11 mouse cellular contexts compared by ENCODE assay signal in the genomic region with DNA sequence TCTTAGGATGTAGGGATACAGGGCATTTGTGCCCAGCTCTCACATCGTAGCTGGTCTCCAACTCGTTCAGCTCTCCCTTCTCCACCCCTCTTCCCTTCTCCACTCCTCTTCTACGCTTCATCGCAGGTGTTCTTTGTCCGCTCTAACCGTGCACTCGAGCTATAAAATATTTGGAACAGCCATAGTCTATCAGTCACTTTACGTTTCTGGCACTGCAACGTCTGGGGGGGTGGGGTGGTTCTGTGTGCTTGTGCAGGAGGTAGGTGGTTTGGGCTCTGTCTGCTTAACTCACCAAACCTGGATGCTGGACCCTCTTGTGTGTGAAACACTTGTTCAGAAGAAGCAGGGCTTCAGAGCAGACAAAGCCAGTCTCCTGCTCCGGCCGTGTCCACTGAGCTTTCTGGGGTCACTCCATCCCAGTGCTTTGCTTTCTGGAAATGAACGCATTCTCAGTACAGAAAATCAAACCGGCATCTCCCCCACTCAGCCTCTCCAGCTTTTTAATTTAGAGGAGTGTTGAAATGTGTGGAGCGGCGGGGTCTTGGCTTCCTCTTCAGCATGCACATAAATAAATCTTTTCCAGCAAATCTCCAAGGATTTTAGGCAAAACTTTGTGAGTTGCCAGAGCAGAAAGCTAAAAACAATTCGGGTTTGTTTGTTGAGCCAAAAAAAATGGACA.
DNase-seq lines count a peak whose midpoint lies in the region; ATAC-seq lines count a peak whose summit lies in the region.
"Had no signal": no experiment of that assay in that cellular context is flagged by ENCODE, and none has a peak within 500 bp of the region (broad histone marks: within the 10 kb centered on the region; RNA-seq: fewer than 3 reads in every experiment).

No protein-coding gene starts in this region.

- peak overlapping the region; percentile 46; the same call in 1 of the 2 replicates for H3K27ac ChIP-seq in embryonic facial prominence, embryonic 12.5 days
- H3K27ac ChIP-seq in embryonic facial prominence, embryonic 10.5 days (replicated peaks): no peak overlapping the region
- H3K27ac ChIP-seq in kidney, embryonic 14.5 days (ENCODE audit: low read depth, low read length): no peak overlapping the region
- peak overlapping the region; percentile 71; the same call in 1 of the 2 replicates for H3K27ac ChIP-seq in stomach, embryonic 15.5 days
- H3K27ac ChIP-seq: liver, embryonic 13.5 days had no signal

- no peak for DNase-seq in embryonic facial prominence, embryonic 10.5 days (ENCODE audit: low spot score)
- DNase-seq in ovary, postnatal 14 days (ENCODE audit: low spot score): peak; percentile 17
- DNase-seq in ovary, postnatal 10 days (ENCODE audit: low spot score): no peak
- DNase-seq in adrenal gland, adult 2 months: no peak
- DNase-seq in B cell, adult 2 months: no peak
- DNase-seq: cerebellum, adult 9-10 months; liver, embryonic 13.5 days; midbrain, embryonic 14.5 days had no signal

- WGBS in embryonic facial prominence, embryonic 12.5 days: 74% methylated on average over 16 of the region's 16 CpGs
- WGBS in embryonic facial prominence, embryonic 10.5 days: 86% methylated on average over 16 of the region's 16 CpGs
- WGBS in kidney, embryonic 14.5 days: 33% methylated on average over 16 of the region's 16 CpGs
- 41% methylated on average over 16 of the region's 16 CpGs for WGBS in stomach, embryonic 15.5 days

- peaks cover 3% of the 10 kb centered on the region; the same call in 1 of the 2 replicates for H3K4me1 ChIP-seq in embryonic facial prominence, embryonic 12.5 days
- H3K4me1 ChIP-seq in embryonic facial prominence, embryonic 10.5 days: peaks cover 6% of the 10 kb centered on the region
- 0 out of 2 replicates have a peak, but pooled peaks cover 4% of the 10 kb centered on the region for H3K4me1 ChIP-seq in kidney, embryonic 14.5 days (ENCODE audit: control insufficient read depth, insufficient read depth, low read length)
- H3K4me1 ChIP-seq in stomach, embryonic 15.5 days: no peaks in the 10 kb centered on the region
- H3K4me1 ChIP-seq: liver, embryonic 13.5 days had no signal

- H3K9ac ChIP-seq in embryonic facial prominence, embryonic 12.5 days: no peak overlapping the region
- H3K9ac ChIP-seq in kidney, embryonic 14.5 days (ENCODE audit: low read depth, low read length): no peak overlapping the region
- no peak overlapping the region for H3K9ac ChIP-seq in stomach, embryonic 15.5 days
- H3K9ac ChIP-seq: liver, embryonic 13.5 days had no signal

- no peaks in the 10 kb centered on the region for H3K27me3 ChIP-seq in embryonic facial prominence, embryonic 12.5 days
- no peaks in the 10 kb centered on the region for H3K27me3 ChIP-seq in embryonic facial prominence, embryonic 10.5 days (replicated peaks; ENCODE audit: low read depth, poor library complexity, severe bottlenecking)
- H3K27me3 ChIP-seq in kidney, embryonic 14.5 days (ENCODE audit: control insufficient read depth, insufficient read depth, low read length): no peaks in the 10 kb centered on the region
- no peaks in the 10 kb centered on the region for H3K27me3 ChIP-seq in stomach, embryonic 15.5 days (replicated peaks)
- H3K27me3 ChIP-seq: liver, embryonic 13.5 days had no signal

- H3K9me3 ChIP-seq in embryonic facial prominence, embryonic 12.5 days: no peaks in the 10 kb centered on the region
- H3K9me3 ChIP-seq in embryonic facial prominence, embryonic 10.5 days: no peaks in the 10 kb centered on the region
- no peaks in the 10 kb centered on the region for H3K9me3 ChIP-seq in kidney, embryonic 14.5 days (ENCODE audit: control insufficient read depth, low read length)
- H3K9me3 ChIP-seq in stomach, embryonic 15.5 days: no peaks in the 10 kb centered on the region
- H3K9me3 ChIP-seq: liver, embryonic 13.5 days had no signal

- H3K4me2 ChIP-seq in embryonic facial prominence, embryonic 12.5 days (replicated peaks): no peak overlapping the region
- H3K4me2 ChIP-seq in kidney, embryonic 14.5 days (replicated peaks; ENCODE audit: low read depth, low read length): no peak overlapping the region
- H3K4me2 ChIP-seq in stomach, embryonic 15.5 days: no peak overlapping the region
- H3K4me2 ChIP-seq: liver, embryonic 13.5 days had no signal

- ATAC-seq in embryonic facial prominence, embryonic 12.5 days (ENCODE audit: insufficient number of reproducible peaks, insufficient read depth, low FRiP score, low TSS enrichment): no peak
- ATAC-seq in kidney, embryonic 14.5 days (ENCODE audit: low FRiP score, low TSS enrichment): peak; percentile 68
- ATAC-seq in stomach, embryonic 15.5 days (ENCODE audit: insufficient read depth, low FRiP score, low read depth): peak; percentile 63

- H3K4me3 ChIP-seq in embryonic facial prominence, embryonic 12.5 days: no peak overlapping the region
- H3K4me3 ChIP-seq in embryonic facial prominence, embryonic 10.5 days: no peak overlapping the region
- H3K4me3 ChIP-seq in kidney, embryonic 14.5 days (ENCODE audit: low read length): no peak overlapping the region
- H3K4me3 ChIP-seq in stomach, embryonic 15.5 days (replicated peaks): no peak overlapping the region
- H3K4me3 ChIP-seq: liver, embryonic 13.5 days had no signal

- H3K36me3 ChIP-seq in embryonic facial prominence, embryonic 12.5 days: no peaks in the 10 kb centered on the region
- H3K36me3 ChIP-seq in embryonic facial prominence, embryonic 10.5 days (replicated peaks): no peaks in the 10 kb centered on the region
- H3K36me3 ChIP-seq in kidney, embryonic 14.5 days (ENCODE audit: control insufficient read depth, insufficient read depth, low read length): no peaks in the 10 kb centered on the region
- no peaks in the 10 kb centered on the region for H3K36me3 ChIP-seq in stomach, embryonic 15.5 days
- H3K36me3 ChIP-seq: liver, embryonic 13.5 days had no signal

Comparison
In these comparisons a context has a peak if more than half of its experiments do, and no peak if none do; other contexts are left out.
1. H3K27ac ChIP-seq: peak in embryonic facial prominence, embryonic 12.5 days (single experiment) and stomach, embryonic 15.5 days (single experiment); none in embryonic facial prominence, embryonic 10.5 days (single experiment) and kidney, embryonic 14.5 days (single experiment).